Mouse (Mus musculus): ENCODE results near the gene Klhdc4.
A peak's percentile ranks its signal among the peaks of the same experiment; 100 is the strongest.

Gene Klhdc4

DNA sequence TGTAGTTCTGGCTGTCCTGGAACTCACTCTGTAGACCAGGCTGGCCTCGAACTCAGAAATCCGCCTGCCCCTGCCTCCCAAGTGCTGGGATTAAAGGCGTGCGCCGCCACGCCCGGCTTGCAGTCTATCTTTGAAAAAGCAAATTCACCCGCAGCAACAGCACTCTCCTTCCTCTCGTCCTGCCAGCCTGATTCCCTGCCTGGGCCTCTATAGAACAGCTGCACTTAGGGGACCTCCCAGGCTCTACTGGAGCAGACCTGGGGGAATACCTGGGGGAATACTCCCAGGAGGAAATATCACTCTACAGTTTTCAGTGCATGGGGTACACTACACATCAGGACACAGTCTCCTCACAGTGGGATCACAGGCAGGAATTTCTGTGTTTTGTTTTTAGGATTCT is 19.9 kb upstream of the Klhdc4 start:
- no peak for DNase-seq

DNA sequence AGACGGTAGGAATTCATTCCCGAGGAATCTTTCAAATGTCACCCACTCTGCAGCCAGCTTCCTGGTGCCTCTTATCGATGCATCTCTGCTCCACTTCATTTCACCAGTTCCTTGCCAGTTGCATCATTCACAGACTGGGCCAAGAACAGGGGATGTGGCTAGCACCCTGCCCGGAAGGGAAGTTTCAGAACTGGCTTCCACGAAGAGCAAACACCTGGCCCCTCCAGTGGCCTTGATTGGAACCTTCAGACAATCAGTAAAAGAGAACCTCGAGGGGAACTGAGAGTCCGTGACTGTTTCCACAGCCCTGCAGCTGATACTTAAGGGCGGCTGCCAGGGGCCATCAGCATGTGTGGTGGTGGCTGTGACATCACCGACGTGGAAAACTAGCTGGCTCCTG is 19.1 kb upstream of the Klhdc4 start:
- DNase-seq: no peak

DNA sequence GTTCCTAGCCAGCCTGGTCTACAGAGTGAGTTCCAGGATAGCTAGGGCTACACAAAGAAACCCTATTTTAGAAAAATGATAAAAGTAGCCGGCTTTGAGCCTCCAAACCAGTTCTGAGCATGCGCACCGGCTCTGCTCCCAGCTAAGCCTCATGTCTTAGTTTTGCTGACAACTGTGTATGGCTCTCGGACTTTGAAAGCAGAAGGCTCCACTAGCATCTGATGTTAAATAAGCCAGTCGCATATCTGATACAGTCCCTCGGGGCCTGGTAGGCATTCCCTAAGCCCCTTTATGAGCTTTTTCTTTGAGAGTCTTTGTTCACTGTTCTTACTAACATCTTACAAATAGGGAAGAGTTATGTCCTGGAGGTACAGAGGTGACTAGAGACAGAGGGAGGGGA is 18.6 kb upstream of the Klhdc4 start:
- no peak for DNase-seq

DNA sequence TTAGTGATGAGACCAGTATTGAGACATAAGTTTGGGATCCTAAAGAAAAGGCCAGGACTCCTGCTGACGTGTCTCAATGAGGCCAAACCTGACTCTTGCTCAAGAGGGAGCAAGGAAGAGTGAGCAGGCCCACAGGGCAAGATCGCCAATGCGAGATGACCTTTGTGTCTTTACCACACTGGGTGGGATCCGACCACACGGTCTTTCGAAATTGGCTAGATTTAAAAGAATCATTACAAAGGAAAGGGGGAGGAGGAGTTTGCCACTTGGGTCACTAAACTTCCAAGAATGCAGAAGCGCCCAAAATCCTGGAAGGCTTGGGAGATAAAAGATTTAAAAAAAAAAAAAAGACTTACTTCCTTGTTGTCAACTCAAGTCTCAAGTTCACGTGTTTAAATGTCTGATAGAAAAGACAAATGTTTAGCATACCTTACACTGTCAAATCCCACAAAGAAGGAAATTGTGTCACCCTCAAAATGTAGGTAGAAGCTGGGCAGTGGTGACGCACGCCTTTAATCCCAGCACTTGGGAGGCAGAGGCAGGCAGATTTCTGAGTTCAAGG is 18.0 kb upstream of the Klhdc4 start:
- DNase-seq: no peak

DNA sequence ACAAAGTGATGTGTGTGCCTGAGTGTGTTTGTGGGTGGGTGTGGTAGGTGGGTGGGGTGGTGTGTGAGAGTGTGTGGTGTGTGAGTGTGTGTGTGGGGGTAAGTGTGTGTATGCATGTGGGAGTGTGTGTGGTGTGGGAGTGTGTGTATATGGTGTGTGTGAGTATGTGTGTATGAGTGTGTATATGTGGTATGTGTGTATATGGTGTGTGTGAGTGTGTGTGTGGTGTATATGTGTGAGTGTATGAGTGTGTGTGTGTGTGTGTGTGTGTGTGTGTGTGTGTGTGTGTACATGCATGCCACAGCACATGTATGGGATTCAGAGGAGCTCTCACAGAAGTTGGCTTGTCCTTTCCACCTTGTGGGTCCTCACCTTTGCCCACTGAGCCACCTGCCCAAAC is 17.4 kb upstream of the Klhdc4 start:
- no peak for DNase-seq

DNA sequence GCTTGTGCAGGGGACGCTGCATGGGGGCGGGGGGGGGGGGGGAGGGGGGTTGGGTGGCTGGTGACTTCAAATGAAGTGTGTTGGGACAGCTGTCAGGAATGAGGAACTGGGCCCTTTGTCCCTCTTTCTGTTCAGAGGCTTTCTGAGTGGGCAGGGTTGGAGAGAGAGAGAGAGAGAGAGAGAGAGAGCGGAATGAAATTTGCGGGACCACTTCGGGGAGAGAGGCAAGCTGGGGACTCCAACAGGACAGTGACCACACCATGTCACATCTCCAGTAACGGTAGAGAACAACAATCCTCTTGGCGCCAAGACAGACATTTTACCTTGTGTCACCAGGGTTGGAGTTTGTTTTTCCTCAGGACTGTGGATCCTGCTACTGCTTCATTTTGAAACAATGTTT is 15.4 kb upstream of the Klhdc4 start:
- DNase-seq: no peak

DNA sequence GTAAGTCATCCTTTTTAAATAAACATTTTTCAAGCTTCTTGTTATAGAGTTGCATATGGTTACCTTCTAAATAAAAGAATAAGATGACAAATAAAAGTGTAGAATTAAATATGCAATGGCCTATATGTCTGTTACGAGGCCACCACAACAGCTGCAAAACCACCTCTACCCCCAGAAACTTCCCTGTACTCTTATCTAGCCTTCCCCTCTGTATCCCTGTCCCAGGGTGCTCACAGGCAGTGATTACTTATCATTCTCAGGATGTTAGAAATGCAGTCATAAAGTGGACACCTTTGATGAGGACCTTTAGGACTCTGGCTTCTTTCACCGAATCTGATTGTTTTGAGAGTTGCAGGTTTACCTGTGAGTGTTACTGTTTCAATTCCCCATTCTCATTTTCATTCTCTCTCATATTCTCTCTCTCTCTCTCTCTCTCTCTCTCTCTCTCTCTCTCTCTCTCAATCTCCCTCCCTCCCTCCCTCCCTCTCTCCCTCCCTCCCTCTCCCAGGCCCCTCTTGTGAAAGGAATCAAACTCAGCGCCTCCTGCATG is 13.9 kb upstream of the Klhdc4 start:
- no peak for DNase-seq

DNA sequence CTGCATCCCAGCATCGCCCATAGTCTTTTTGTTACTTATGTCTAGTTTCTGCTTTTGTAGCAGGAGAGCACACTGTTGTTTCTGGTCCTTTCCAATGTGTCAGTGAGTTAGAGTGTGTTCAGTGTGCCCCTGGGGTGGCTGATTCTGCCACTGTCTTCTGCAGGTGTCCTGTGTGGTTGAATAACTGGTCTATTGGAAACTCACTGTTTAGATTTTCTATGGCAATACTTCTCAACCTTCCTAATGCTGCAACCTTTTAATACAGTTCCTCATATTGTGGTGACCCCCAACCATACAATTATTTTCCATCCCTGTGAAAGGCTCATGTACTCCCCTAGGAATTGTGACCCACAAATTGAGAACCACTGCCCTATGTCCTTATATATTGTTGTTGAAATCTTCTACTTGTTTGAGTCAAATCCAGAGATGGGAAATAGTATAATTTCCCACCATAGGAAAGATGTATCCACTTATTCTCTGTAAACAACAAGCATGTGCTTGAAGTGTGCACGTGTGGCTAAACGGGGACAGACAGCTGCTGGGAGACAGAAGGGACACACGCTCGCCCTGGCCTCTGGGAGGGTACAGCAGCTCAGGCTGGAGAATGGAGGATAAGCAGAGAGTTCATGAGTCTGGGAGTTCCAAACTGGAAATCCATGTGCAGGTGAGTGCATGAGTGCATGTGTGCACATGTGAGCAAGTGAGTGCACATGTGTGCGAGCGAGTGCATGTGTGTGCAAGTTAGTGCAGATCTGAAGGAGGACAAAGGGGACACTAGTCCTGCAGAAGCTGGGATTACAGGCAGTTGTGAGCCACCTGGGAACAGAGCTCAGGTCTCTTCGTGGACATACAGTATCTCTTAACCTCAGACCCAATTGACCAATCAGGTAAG is 12.9 kb upstream of the Klhdc4 start:
- no peak for DNase-seq

DNA sequence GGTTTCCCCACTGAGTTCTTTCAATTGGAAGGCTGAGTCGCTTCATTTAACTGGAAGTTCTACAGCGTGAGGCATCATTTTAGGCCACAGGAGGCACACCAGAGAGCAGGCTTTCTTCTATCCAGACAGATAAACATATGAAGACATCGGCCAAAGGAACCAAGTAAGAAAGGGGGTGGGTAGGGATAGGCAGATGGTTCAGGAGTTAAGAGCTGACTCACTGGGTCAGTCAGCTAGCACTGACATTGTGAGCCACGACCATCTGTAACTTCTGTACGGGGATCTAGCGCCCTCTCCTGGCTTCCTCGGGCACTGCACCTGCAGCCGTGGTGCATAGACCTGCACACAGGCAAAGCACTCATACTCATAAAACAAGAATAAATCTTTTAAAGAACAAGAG is 11.9 kb upstream of the Klhdc4 start:
- DNase-seq: peak; percentile 93 to 96

DNA sequence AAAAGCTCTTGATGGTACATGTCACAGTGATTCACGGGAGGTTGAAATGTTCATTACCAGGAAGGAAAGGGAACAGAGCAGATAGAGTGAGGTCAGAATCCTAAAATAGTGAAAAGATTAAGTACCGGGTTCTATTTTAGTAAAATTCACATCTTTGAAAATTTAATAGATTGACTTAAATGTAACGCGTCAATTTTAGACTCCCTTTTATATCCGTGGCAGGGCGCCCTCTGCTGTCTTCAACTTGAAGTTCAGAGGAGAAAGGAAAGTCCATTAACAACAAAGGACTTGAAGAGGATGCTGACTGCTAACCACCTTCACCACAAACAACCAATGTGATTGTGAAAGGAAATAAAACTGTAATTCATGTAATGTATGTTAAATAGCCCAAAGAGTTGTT is 3.1 kb upstream of the Klhdc4 start:
- DNase-seq: peak; percentile 88

DNA sequence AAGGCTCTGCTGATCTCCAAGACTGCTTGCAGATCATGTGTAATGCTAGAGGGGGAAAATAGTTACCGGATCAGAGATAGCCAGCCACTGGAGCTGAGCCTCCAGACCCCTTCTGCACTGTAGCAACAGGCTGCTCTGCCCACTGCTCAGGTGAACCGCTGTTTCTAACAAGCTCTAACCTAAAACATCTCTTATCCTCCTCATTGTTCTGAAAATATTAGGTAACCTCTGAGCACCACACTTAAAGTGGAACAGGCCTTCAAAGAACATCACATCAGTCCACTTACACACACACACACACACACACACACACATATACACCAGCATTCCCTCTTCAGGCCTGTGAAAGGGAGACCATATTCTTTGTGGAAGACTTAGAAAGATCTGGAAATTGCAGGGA is 2.7 kb upstream of the Klhdc4 start:
- no peak for DNase-seq

DNA sequence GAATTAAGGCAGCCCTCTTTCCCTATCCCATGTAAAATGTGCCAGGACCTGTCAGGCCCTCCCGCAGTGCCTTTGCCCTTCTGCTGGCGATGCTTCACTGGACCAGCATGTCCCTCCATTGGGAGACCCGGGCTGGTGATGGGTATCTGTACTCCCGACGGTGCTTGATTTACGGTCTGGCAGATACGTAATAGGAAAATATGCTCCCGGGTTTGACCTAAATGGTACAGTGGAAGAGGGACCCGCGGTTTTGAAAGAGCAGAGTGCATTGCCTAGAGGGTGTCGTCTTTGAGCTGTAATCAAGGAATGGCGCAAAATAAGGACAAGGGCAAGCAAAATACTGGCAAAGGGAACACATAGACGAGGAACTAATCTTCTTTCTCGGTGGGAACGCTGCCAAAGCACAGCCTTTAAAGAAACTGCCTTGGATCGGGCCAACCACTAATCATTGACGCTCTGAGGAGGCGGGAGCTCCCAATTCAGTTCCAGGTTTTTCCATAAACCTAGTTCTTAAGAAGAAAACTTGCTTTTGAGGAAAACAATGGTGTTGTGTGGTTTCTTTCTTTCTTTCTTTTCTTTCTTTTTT is 501 bp upstream of the Klhdc4 start:
- no peak for DNase-seq

DNA sequence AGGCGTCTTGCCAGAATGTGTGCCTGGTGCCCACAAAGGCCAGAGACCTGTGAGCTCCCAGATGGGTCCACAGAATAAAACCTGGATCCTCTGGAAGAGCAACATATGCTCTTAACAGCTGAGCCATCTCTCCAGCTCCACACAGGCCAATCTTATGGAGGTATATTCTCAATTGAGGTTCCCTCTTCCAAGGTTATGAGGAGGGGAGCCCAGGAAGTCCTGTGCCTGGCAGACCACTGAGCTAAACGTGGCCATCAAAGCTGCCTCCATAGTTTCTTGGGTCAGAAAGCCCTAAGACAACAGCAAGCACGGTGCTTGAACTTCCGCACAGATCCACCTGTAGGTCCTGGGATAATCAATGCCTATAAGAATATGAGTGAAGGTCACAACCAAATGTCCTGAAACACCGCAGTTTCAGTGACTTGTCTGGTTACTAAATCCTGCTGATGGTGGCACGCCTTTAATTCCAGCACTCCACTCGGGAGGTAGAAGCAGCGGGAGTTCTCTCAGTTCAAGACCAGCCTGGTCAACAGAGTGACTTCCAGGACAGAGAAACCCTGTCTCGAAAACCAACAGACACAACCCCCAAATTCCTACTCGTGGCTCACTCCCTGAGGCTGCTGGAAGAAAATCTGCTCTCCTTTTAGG is 869 bp downstream of the Klhdc4 start:
- DNase-seq: no peak

DNA sequence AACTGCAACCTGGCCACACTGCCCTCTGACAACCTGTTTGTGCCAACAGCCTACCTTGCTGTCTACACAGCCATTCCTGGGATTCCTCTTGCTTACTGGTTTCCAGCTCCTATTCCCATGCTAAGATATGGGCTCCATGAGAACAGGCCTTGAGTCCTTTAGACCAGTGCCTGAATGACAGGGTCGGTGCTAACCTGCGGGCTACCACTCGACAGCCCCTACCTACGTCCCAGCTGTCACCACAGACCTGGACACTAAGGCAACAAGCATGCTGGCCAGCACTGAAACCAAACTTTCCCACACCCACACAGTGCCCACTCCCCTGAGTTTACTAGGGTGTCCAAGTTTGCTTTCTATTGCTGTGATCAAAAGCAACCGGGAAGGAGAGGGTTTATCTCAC is 1.6 kb downstream of the Klhdc4 start:
- no peak for DNase-seq

DNA sequence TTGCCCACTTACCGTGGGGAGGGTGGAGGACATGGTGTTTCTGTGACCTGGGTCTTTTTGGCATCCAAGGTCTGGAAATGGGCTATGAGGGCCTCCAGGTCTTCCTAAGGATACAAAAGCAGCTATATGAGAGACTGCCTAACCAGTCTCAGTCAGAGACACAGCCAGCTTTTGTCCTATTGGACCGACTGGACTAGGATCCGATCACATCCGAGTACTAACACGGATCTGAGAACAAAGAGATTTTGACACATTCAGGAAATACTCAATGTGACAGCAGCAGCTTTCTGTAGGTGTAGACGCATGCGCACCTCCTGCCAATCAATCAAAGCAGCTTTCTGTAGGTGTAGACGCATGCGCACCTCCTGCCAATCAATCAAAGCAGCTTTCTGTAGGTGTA is 7.6 kb downstream of the Klhdc4 start:
- DNase-seq: no peak

DNA sequence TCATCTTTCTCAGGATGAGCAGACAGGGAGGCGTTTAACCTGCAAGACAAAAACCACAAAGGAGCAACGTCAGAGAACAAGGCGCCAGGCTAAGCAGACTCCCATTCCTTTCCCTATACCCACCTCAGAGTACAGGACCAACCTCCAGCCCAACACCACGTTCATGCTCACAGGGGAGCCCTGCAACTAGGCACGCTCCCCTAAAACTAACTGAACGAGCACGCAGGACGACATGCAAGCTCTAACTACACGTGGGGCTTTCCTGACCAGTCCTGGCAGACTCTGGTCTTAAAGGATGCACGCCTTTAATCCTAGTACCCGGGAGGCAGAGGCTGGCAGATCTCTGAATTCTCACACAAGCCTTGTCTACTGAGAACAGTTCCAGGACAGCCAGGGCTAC is 8.0 kb downstream of the Klhdc4 start:
- no peak for DNase-seq

DNA sequence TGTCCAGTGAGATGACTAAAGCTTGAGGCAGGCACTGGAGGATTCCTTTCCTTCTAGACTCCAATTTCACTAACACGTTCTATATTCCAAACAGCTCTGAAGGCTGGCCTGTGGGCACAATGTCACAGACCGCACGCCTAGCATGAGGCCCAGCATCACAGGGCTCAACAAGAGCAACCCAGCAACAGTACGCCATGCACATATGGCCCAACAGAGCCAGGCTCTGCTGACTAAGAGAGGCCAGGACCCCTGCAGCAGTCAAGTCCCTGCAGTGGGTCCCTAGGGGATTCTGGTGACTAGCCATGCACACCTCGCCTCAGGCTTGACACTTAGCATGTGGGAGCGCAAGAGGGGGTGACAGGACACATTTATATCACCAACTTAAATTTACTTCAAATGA is 8.5 kb downstream of the Klhdc4 start:
- DNase-seq: no peak

DNA sequence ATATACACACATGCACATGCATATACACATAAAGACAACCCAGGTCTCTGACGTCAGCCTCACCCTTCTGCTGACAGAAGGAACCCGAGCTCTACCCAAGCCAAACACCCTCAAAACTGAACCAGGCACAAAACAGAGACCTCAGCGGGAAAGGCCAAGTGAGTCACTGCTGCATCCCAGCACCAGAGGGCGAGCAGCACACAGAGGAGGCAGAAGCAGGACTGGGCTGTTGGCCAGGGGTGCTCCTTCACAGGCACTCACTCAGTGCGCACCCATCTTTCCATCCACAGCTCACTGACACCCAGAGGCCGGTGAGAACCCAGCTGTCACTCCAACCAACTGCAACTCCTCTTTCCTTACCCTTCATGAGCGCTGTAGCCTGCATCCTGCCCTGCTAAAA is 11.1 kb downstream of the Klhdc4 start:
- no peak for DNase-seq

DNA sequence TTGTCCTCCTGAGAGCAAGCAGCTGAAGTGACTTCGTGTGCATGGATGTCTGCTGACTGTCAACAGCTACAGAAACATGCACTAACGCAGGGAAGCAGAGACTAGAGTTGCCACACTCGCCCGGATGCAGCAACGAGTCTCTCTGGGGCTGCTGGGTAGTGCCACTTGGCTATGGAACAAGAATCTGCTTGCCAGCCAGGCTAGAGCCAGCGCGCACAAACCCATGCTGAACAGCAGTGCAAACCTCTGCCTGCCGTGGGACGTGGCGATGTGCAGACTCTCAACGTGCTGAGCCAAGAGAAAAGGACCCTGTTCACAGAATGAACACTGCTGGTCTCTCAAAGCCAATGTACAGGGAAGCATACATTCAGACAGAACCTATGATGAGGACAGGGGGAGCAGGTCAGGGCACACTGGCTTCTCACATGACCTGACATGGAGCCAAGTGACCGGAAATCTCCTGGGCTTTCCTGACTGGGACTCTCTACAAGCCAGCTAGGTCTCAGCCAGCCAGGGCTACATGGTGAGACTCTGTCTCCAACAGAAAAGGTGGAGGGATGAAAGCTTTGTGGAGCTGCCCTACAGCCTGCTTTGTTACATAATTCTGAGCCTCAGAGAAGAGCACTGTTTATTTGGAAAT is 17.3 kb downstream of the Klhdc4 start:
- DNase-seq: no peak

DNA sequence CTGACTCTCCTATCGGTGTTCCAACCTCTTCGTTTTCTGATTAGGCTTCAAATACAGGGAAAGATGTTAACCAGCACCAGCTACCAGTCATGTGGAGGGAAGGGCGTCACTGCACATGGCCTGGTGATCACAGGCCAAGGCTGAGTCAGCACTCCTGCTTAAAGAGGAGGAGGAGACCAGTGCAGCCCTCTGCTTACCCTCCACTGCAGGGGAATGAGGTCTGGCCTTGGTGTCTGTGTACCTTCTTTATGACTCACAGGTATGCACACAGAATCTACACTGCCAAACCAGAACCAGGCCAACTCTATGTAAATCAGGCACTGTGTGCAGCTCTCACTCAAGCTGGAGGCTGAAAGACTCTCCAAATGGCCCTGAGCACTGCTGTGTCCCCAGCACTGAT is 17.9 kb downstream of the Klhdc4 start:
- no peak for DNase-seq

DNA sequence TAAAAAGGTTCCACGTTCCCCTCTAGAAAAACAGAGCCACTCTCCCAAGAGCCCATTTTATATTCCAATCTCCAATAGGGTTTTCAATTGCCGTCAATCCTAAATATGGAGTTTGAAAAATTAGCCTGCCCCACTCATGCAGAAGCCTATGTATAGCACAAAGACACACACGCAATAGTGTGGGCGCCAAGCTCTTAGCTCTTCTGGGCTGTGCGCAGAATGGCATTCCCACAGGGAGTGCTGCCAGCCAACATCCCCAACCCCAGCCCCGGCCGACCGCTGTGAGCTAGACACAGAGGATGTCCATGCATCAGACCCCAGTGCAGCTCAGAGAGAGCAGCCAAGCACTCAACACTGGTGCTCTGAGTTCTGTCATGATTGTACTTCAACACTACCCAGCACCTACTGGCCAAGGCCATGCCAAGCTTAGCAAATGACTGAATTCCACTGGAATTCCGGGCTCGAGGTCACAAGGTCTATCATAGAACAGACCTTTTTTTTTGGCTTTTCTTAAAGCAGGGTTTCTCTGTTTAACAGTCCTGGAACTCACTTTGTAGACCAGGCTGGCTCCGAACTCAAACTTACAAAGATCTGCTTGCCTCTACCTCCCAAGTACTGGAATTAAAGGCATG is 19.7 kb downstream of the Klhdc4 start:
- DNase-seq: no peak

DNA sequence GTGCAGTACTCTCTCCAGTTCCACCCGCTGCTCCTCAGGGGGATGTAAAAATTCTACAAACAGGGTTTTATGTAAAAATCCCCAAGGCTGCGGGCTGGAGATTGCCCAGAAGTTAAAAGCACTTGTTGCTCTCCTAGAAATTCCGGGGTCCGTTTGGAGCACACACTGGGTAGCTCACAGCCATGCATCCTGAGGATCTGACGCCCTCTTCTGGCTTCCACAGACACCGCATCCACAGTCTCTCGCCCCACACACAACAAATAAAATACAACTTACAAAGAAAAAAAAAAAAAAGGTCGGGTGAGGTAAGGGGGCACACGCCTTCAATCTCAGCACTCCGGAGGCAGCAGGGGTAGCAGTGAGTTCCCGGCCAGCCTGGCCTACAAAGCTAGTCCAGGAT is 21.3 kb downstream of the Klhdc4 start:
- DNase-seq: no peak

DNA sequence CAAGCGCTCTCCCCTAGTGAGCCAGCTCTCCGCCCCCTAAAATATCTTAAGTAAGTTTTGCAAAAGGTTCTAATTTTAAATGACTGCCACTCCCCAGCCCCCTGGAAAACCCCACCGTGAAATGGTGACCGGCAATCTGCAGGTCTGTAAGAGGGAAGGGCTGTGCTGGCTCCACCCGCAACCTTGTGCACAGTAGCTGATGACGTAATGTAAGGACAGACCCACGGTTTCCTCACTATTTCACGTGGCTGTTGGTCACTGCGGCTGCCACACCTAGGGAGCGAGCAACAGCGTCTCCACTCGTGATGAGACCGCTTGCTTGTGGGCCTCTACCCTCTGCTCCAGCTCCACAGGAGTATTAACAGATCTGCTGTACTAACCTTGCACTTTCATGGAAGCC is 23.2 kb downstream of the Klhdc4 start:
- no peak for DNase-seq
